Mouse (Mus musculus) midbrain, postnatal 0 days (tissue): Measurements from ENCODE around the gene Ncstn. TPM values are rescaled to one million over a fixed set of nuclear protein-coding genes. Genes with fewer than 3 reads are reported as not detected.

Experiments
- ATAC-seq: fragments of 200-750 bp; cut with Nextera tagmentation; 2 replicates; pipeline ENCODE4 v1.8.0; 2017; ENCODE audit warnings: moderate number of reproducible peaks, mild to moderate bottlenecking, moderate TSS enrichment, moderate library complexity; ENCODE audit not compliant: low FRiP score
- DNase-seq: peaks from one replicate; pipeline ENCODE4 v3.0.0-alpha.2; 2015; ENCODE audit warnings: low spot score
- H3K27ac ChIP-seq: fragments of 300-500 bp; sonication (generic); 2 replicates; pipeline ENCODE4 v1.5.1; 2014; ENCODE audit warnings: low read depth, mild to moderate bottlenecking, low read length, mixed read lengths
- H3K27me3 ChIP-seq: fragments of 300-500 bp; sonication (generic); 2 replicates; pipeline ENCODE4 v1.6.1; 2014; ENCODE audit warnings: low read length, control low read depth, mixed read lengths; ENCODE audit not compliant: insufficient read depth
- H3K36me3 ChIP-seq: fragments of 300-500 bp; sonication (generic); 2 replicates; pipeline ENCODE4 v1.6.1; 2014; ENCODE audit warnings: low read length, control low read depth, mixed read lengths; ENCODE audit not compliant: insufficient read depth
- H3K4me1 ChIP-seq: fragments of 300-500 bp; sonication (generic); 2 replicates; pipeline ENCODE4 v1.6.1; 2014; ENCODE audit warnings: mild to moderate bottlenecking, control low read depth, antibody characterized with exemption, low read length, mixed read lengths; ENCODE audit not compliant: insufficient read depth
- H3K4me2 ChIP-seq: fragments of 300-500 bp; sonication (generic); 2 replicates; pipeline ENCODE4 v1.6.1; 2014; ENCODE audit warnings: low read depth, mild to moderate bottlenecking, low read length, mixed read lengths; ENCODE audit not compliant: poor library complexity, severe bottlenecking
- H3K4me3 ChIP-seq: fragments of 300-500 bp; sonication (generic); 2 replicates; pipeline ENCODE4 v1.5.1; 2014; ENCODE audit warnings: low read depth, mild to moderate bottlenecking, low read length, moderate library complexity
- H3K9ac ChIP-seq: fragments of 300-500 bp; sonication (generic); replicated peaks from 2 replicates; pipeline ENCODE4 v1.6.1; 2014; ENCODE audit warnings: mild to moderate bottlenecking, low read length, moderate library complexity, mixed read lengths; ENCODE audit not compliant: poor library complexity, severe bottlenecking
- H3K9me3 ChIP-seq: fragments of 300-500 bp; sonication (generic); 2 replicates; pipeline ENCODE4 v1.6.1; 2016; ENCODE audit warnings: low read length, control low read depth
- CTCF ChIP-seq: IDR thresholded peaks from 2 replicates; pipeline ENCODE4 v1.5.1; 2016; ENCODE audit warnings: antibody characterized with exemption, mild to moderate bottlenecking
- WGBS: fragments of 180-500 bp; shearing (Covaris S2); extraction: QIAGEN DNeasy Blood & Tissue Kit; methylation state at CpG from one replicate; pipeline ENCODE4 v1.1.7; 2014; 5-methylcytosine and 5-hydroxymethylcytosine counted together
- polyA plus RNA-seq: library from polyadenylated mRNA; unstranded; fragments of >200 nt; fragmentation: Nextera tagmentation; extraction: Ambion mirVana; gene quantifications from 2 replicates; pipeline ENCODE4 v1.2.1, GENCODE M21; 2015
- total RNA-seq: library from RNA; depleted of rRNA; stranded (reverse); fragments of >200 nt; gene quantifications from 2 replicates; pipeline ENCODE4 v1.2.3, GENCODE M21; 2014; rRNA removed

Ncstn gene
- total and polyA plus RNA-seq, 2 experiments from 2014 or later, result 70.3 to 93.3 TPM

- 0 out of 2 replicates have a peak, but pooled peaks cover 6% of the 10 kb centered on the region for H3K36me3 ChIP-seq
- no peak for TF ChIP-seq CTCF
- no peak overlapping the region for H3K4me3 ChIP-seq
- H3K27me3 ChIP-seq, result no peaks in the 10 kb centered on the region
- 0 out of 2 replicates have a peak overlapping the region, but pooled peaks have one; percentile 44 for H3K9ac ChIP-seq
- peak overlapping the region; percentile 70 for H3K27ac ChIP-seq
- H3K4me1 ChIP-seq, result peaks cover 37% of the 10 kb centered on the region
- WGBS, result 12% methylated on average over 6 of the region's 6 CpGs
- ATAC-seq (peak; percentile 57), DNase-seq (peak; percentile 84)
- H3K4me2 ChIP-seq, result peak overlapping the region; percentile 3
- H3K9me3 ChIP-seq, result no peaks in the 10 kb centered on the region
Observed at GRCm38 (mm10) chr1:172016660-172017516, 65.7 kb downstream of the Ncstn start.

DNA sequence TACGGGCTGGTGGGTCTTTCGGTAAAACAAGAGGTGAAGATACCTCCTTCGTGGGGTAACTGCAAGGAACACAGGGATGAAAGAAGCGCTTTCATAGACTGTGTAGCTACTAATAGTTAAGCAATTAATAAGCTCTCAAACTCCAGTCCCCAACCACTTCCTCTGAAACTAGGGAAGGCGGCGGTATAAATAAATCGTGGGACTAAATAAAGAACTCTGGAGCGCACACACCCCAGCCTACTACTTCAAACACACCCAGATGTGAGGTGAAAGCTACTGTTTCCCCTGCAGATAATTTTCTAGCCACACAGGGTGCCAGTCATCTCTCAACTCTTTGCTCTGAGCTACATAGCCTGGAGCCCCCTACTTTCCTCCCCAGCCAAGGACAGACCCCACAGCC lies 66.6 kb downstream of the Ncstn start:
- peak overlapping the region; percentile 12 for H3K4me2 ChIP-seq
- H3K36me3 ChIP-seq, result peaks cover 13% of the 10 kb centered on the region
- H3K4me1 ChIP-seq, result peaks cover 37% of the 10 kb centered on the region
- no peaks in the 10 kb centered on the region for H3K27me3 ChIP-seq
- peak overlapping the region; percentile 48; the same call in 1 of the 2 replicates for H3K27ac ChIP-seq
- TF ChIP-seq CTCF, result no peak
- no peak overlapping the region for H3K4me3 ChIP-seq
- no peak overlapping the region for H3K9ac ChIP-seq
- ATAC-seq (no peak), DNase-seq (no peak)
- WGBS, result 40% methylated on average over 8 of the region's 8 CpGs
- H3K9me3 ChIP-seq, result no peaks in the 10 kb centered on the region

Other genes starting within 250 kb of the Ncstn start
- 1.6 and 2.4 TPM in 2 replicates for gene Cd84, start 243.1 kb downstream of the Ncstn start, total RNA-seq
- 1.1 and 1.9 TPM in 2 replicates for gene Cd84, start 243.1 kb downstream of the Ncstn start, polyA plus RNA-seq
- gene Gm10521, start 187.1 kb downstream of the Ncstn start, total RNA-seq, result 0.66 TPM in 1 of 2 replicates, not detected in the other
- not detected in 2 replicates for gene Gm10521, start 187.1 kb downstream of the Ncstn start, polyA plus RNA-seq
- gene Slamf6, start 165.3 kb downstream of the Ncstn start, total RNA-seq, result not detected in 2 replicates
- 0.05 and 0.10 TPM in 2 replicates for gene Slamf6, start 165.3 kb downstream of the Ncstn start, polyA plus RNA-seq
- 85.8 and 115 TPM in 2 replicates for gene Vangl2, start 54.4 kb downstream of the Ncstn start, total RNA-seq
- 43.1 and 44.2 TPM in 2 replicates for gene Vangl2, start 54.4 kb downstream of the Ncstn start, polyA plus RNA-seq
- 0.38 and 3.6 TPM in 2 replicates for gene Nhlh1, start 25.2 kb downstream of the Ncstn start, total RNA-seq
- 0.12 TPM in 1 of 2 replicates, not detected in the other for gene Nhlh1, start 25.2 kb downstream of the Ncstn start, polyA plus RNA-seq
- gene Copa, start 266 bp downstream of the Ncstn start, total RNA-seq, result 207 and 225 TPM in 2 replicates
- 149 and 155 TPM in 2 replicates for gene Copa, start 266 bp downstream of the Ncstn start, polyA plus RNA-seq
- gene Pex19, start 44.0 kb upstream of the Ncstn start, total RNA-seq, result 154 and 200 TPM in 2 replicates
- 140 and 146 TPM in 2 replicates for gene Pex19, start 44.0 kb upstream of the Ncstn start, polyA plus RNA-seq
- 64.6 and 72.8 TPM in 2 replicates for gene Dcaf8, start 65.3 kb upstream of the Ncstn start, total RNA-seq
- 66.8 and 67.6 TPM in 2 replicates for gene Dcaf8, start 65.3 kb upstream of the Ncstn start, polyA plus RNA-seq
- gene Pea15a, start 124.0 kb upstream of the Ncstn start, total RNA-seq, result 311 and 342 TPM in 2 replicates
- 501 and 555 TPM in 2 replicates for gene Pea15a, start 124.0 kb upstream of the Ncstn start, polyA plus RNA-seq
- gene Casq1, start 137.1 kb upstream of the Ncstn start, total RNA-seq, result 0.99 TPM in 1 of 2 replicates, not detected in the other
- gene Casq1, start 137.1 kb upstream of the Ncstn start, polyA plus RNA-seq, result 1.3 and 2.2 TPM in 2 replicates
- gene Atp1a4, start 175.6 kb upstream of the Ncstn start, total RNA-seq, result 0.05 and 0.14 TPM in 2 replicates
- gene Atp1a4, start 175.6 kb upstream of the Ncstn start, polyA plus RNA-seq, result 0.05 TPM in 1 of 2 replicates, not detected in the other
- 114 and 115 TPM in 2 replicates for gene Igsf8, start 178.8 kb upstream of the Ncstn start, total RNA-seq
- 79.6 and 88.8 TPM in 2 replicates for gene Igsf8, start 178.8 kb upstream of the Ncstn start, polyA plus RNA-seq
- 398 and 409 TPM in 2 replicates for gene Atp1a2, start 215.3 kb upstream of the Ncstn start, total RNA-seq
- gene Atp1a2, start 215.3 kb upstream of the Ncstn start, polyA plus RNA-seq, result 94.4 and 100 TPM in 2 replicates
- gene Kcnj9, start 246.5 kb upstream of the Ncstn start, total RNA-seq, result 13.9 and 14.1 TPM in 2 replicates
- gene Kcnj9, start 246.5 kb upstream of the Ncstn start, polyA plus RNA-seq, result 5.8 and 6.7 TPM in 2 replicates